Mouse (Mus musculus) midbrain, postnatal 0 days (tissue): ENCODE data around the gene Nav2. TPM values are rescaled to one million over a fixed set of nuclear protein-coding genes. Genes with fewer than 3 reads are reported as not detected.
A peak's percentile ranks its signal among the peaks of the same experiment; 100 is the strongest.

ENCODE experiments used
- ATAC-seq: fragments of 200-750 bp; cut with Nextera tagmentation; 2 replicates; pipeline ENCODE4 v1.8.0; 2017; ENCODE audit warnings: moderate number of reproducible peaks, mild to moderate bottlenecking, moderate TSS enrichment, moderate library complexity; ENCODE audit not compliant: low FRiP score
- DNase-seq: peaks from one replicate; pipeline ENCODE4 v3.0.0-alpha.2; 2015; ENCODE audit warnings: low spot score
- H3K27ac ChIP-seq: fragments of 300-500 bp; sonication (generic); 2 replicates; pipeline ENCODE4 v1.5.1; 2014; ENCODE audit warnings: low read depth, mild to moderate bottlenecking, low read length, mixed read lengths
- H3K27me3 ChIP-seq: fragments of 300-500 bp; sonication (generic); 2 replicates; pipeline ENCODE4 v1.6.1; 2014; ENCODE audit warnings: low read length, control low read depth, mixed read lengths; ENCODE audit not compliant: insufficient read depth
- H3K36me3 ChIP-seq: fragments of 300-500 bp; sonication (generic); 2 replicates; pipeline ENCODE4 v1.6.1; 2014; ENCODE audit warnings: low read length, control low read depth, mixed read lengths; ENCODE audit not compliant: insufficient read depth
- H3K4me1 ChIP-seq: fragments of 300-500 bp; sonication (generic); 2 replicates; pipeline ENCODE4 v1.6.1; 2014; ENCODE audit warnings: mild to moderate bottlenecking, control low read depth, antibody characterized with exemption, low read length, mixed read lengths; ENCODE audit not compliant: insufficient read depth
- H3K4me2 ChIP-seq: fragments of 300-500 bp; sonication (generic); 2 replicates; pipeline ENCODE4 v1.6.1; 2014; ENCODE audit warnings: low read depth, mild to moderate bottlenecking, low read length, mixed read lengths; ENCODE audit not compliant: poor library complexity, severe bottlenecking
- H3K4me3 ChIP-seq: fragments of 300-500 bp; sonication (generic); 2 replicates; pipeline ENCODE4 v1.5.1; 2014; ENCODE audit warnings: low read depth, mild to moderate bottlenecking, low read length, moderate library complexity
- H3K9ac ChIP-seq: fragments of 300-500 bp; sonication (generic); replicated peaks from 2 replicates; pipeline ENCODE4 v1.6.1; 2014; ENCODE audit warnings: mild to moderate bottlenecking, low read length, moderate library complexity, mixed read lengths; ENCODE audit not compliant: poor library complexity, severe bottlenecking
- H3K9me3 ChIP-seq: fragments of 300-500 bp; sonication (generic); 2 replicates; pipeline ENCODE4 v1.6.1; 2016; ENCODE audit warnings: low read length, control low read depth
- CTCF ChIP-seq: IDR thresholded peaks from 2 replicates; pipeline ENCODE4 v1.5.1; 2016; ENCODE audit warnings: antibody characterized with exemption, mild to moderate bottlenecking
- WGBS: fragments of 180-500 bp; shearing (Covaris S2); extraction: QIAGEN DNeasy Blood & Tissue Kit; methylation state at CpG from one replicate; pipeline ENCODE4 v1.1.7; 2014; 5-methylcytosine and 5-hydroxymethylcytosine counted together
- polyA plus RNA-seq: library from polyadenylated mRNA; unstranded; fragments of >200 nt; fragmentation: Nextera tagmentation; extraction: Ambion mirVana; gene quantifications from 2 replicates; pipeline ENCODE4 v1.2.1, GENCODE M21; 2015
- total RNA-seq: library from RNA; depleted of rRNA; stranded (reverse); fragments of >200 nt; gene quantifications from 2 replicates; pipeline ENCODE4 v1.2.3, GENCODE M21; 2014

The Nav2 gene
- total and polyA plus RNA-seq, 2 experiments from 2014 or later, result 18.3 to 53.8 TPM

- DNase-seq, result no peak
- no peak for ATAC-seq
- Histone ChIP-seq H3K4me2 (no peak overlapping the region), H3K27me3 (no peaks in the 10 kb centered on the region), H3K36me3 (peaks cover 8% of the 10 kb centered on the region; the same call in 1 of the 2 replicates), H3K9me3 (no peaks in the 10 kb centered on the region), H3K27ac (no peak overlapping the region), H3K9ac (no peak overlapping the region), H3K4me3 (no peak overlapping the region), H3K4me1 (no peaks in the 10 kb centered on the region)
- 96% methylated on average over 3 of the region's 3 CpGs for WGBS
- no peak for TF ChIP-seq CTCF
Measured at GRCm38 (mm10) chr7:49542135-49542534, 633.6 kb downstream of the Nav2 start.

- TF ChIP-seq CTCF, result no peak
- Histone ChIP-seq H3K4me1 (no peaks in the 10 kb centered on the region), H3K9ac (no peak overlapping the region), H3K4me3 (no peak overlapping the region), H3K27ac (no peak overlapping the region), H3K36me3 (peaks cover 24% of the 10 kb centered on the region), H3K27me3 (no peaks in the 10 kb centered on the region), H3K9me3 (no peaks in the 10 kb centered on the region), H3K4me2 (no peak overlapping the region)
- DNase-seq, result no peak
- 0 out of 2 replicates have a peak, but pooled peaks have one; percentile 6 for ATAC-seq
- WGBS, result 26% methylated on average over 11 of the region's 11 CpGs
Measured at GRCm38 (mm10) chr7:49544775-49545705, 636.5 kb downstream of the Nav2 start.

GRCm38 (mm10) chr7:49545706-49546097, 637.2 kb downstream of the Nav2 start:
- H3K9me3 ChIP-seq, result no peaks in the 10 kb centered on the region
- DNase-seq, result no peak
- no peaks in the 10 kb centered on the region for H3K27me3 ChIP-seq
- WGBS, result 68% methylated on average over 15 of the region's 15 CpGs
- peaks cover 18% of the 10 kb centered on the region for H3K36me3 ChIP-seq
- H3K4me1 ChIP-seq, result no peaks in the 10 kb centered on the region
- no peak overlapping the region for H3K9ac ChIP-seq
- H3K4me3 ChIP-seq, result no peak overlapping the region
- no peak overlapping the region for H3K27ac ChIP-seq
- no peak for ATAC-seq
- TF ChIP-seq CTCF, result no peak
- H3K4me2 ChIP-seq, result no peak overlapping the region

- DNase-seq (no peak), ATAC-seq (no peak)
- Histone ChIP-seq H3K4me3 (no peak overlapping the region), H3K27ac (no peak overlapping the region), H3K27me3 (no peaks in the 10 kb centered on the region), H3K36me3 (peaks cover 22% of the 10 kb centered on the region), H3K4me1 (no peaks in the 10 kb centered on the region), H3K4me2 (no peak overlapping the region), H3K9me3 (no peaks in the 10 kb centered on the region), H3K9ac (no peak overlapping the region)
- no peak for TF ChIP-seq CTCF
- WGBS, result 94% methylated on average over 11 of the region's 11 CpGs
Measured at GRCm38 (mm10) chr7:49548397-49548796, 639.9 kb downstream of the Nav2 start.

GRCm38 (mm10) chr7:49553236-49553981, 644.9 kb downstream of the Nav2 start:
- Histone ChIP-seq H3K9me3 (no peaks in the 10 kb centered on the region), H3K36me3 (peaks cover 9% of the 10 kb centered on the region; the same call in 1 of the 2 replicates), H3K4me3 (no peak overlapping the region), H3K4me1 (no peaks in the 10 kb centered on the region), H3K9ac (no peak overlapping the region), H3K27me3 (no peaks in the 10 kb centered on the region), H3K4me2 (no peak overlapping the region), H3K27ac (no peak overlapping the region)
- no peak for DNase-seq
- no peak for TF ChIP-seq CTCF
- no peak for ATAC-seq
- 54% methylated on average over 11 of the region's 11 CpGs for WGBS
